Mouse (Mus musculus) R1 (cell line): ENCODE measurements at regions not wholly inside any gene's neighbourhood (a gene's known extent, or its start where the extent isn't known, plus 50 kb on each side); places are given as distances from the start of the nearest gene placed in this dataset.

ENCODE experiments used
- DNase-seq: peaks from one replicate; pipeline ENCODE4 v3.0.0-alpha.2; 2018; ENCODE audit warnings: low read depth, low spot score

DNA sequence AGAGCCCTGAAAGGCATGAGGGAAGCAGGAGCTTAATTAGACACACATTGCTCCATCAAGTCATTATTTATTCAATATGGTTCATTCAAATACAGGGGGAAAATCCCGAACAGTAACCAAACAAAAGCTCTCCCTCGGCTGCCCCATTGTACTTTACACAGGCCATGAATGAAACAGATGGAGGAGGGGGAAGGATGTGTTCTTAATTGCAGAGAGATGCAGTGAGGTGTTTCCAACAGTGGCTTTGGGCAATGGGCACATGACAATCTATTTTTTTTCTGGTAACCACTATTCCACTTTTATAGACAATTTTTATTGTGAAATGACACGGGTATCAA lies 578.6 kb upstream of the Gm26657 start:
- no peak for DNase-seq

DNA sequence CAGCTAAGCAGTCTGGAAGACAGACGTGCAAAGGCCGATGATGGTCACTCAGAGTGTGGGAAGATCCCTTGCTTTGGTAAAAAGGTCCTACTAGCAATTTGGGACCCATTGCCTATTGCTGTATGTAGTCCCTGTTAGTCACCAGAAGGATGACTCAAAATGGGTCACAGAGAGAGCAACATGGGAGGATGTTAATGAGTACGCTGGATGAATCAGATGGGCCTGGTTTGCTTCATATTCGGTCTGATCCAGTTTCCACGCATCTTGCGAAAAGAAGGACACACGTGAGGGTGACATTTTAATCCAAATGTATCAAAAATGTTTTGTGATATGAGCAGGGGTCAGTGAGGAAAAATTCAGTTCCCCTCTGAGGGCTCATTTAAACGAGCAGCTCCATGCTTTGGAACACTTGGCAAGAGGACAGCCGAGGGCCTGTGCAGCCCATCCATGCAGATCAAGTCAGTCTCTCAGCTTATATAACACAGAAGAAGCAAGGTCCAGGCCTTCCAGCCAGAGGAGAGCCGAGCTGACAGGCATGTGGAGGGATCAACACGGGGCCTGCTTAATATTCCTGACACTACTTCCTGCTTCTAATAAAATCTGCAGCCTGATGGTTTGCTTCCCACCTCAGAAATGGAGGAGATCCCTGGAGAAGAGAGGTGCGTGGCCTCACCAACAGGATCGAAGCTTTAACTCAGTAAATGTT lies 579.2 kb upstream of the Gm26657 start:
- DNase-seq, result no peak

DNA sequence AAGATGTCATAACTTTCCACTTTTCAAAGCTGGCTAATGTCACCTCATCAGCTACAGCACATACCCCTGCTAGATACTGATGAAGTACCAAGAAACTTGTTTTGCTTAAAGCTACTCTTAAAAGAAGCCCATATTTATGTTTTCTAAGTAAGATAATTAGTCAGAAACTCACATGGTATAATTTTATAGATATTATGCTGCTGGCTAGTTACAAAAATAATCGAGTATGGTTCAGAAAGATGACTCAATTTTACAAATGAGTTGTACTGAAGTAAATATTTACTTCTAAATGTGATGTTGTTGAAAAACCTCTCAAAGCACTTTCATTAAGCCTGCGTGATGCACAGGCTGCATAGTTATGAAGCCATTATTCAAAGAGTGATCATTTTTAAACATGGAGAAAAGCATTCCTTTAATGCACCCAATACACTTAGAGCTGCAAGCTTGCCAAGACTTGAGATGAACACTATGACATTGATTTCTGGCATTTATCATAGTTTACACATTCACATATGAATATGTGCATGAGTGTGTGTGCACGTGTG lies 582.3 kb upstream of the Gm26657 start:
- DNase-seq, result no peak

DNA sequence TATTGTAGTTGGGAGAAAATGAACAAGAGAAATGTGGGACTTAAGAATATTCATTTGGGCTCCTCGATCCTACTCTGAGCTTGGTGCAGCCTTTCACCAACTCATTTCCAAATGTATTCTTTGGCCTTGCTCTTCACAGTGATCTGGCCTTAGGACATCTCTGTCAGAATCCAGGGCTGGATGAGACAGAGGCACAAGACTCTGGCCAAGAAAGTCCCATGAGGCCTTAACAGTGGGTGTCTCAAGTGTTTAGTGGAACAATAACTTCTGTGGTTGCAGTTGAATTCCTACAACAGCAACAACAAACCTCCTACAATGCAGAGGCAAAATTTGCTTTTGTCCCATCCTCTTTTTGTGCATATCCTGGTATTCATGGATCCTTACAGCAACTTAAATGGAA lies 589.2 kb upstream of the Gm26657 start:
- DNase-seq, result peak; percentile 24

GRCm38 (mm10) chr4:56143827-56144226 lies 596.0 kb upstream of the Gm26657 start:
- DNase-seq, result no peak

- DNase-seq, result no peak
These were observed 603.0 kb upstream of the Gm26657 start for GRCm38 (mm10) chr4:56136837-56137236.

- DNase-seq, result no peak
These were observed 602.1 kb upstream of the Klf4 start for GRCm38 (mm10) chr4:56134350-56134749.

- no peak for DNase-seq
These were observed 595.6 kb upstream of the Klf4 start for GRCm38 (mm10) chr4:56127730-56128482.

DNA sequence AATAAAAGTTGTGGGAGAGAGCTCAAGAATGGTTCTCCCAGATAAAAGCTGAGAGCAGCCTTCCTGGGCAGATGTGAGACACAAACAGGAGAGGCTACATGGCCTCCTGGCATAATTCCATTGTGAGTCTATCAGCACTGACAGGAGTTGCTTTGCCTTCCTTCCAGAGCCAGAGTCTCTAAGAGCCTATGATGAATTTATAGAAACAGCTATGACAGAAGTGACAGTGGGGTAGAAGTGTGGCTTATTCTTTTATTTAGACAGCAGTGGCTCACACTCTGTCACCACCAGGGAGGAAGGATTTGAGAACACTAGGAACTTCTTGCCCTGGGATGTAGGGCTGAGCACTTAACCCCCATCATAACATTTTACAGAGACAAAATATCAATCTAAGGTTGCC lies 592.2 kb upstream of the Klf4 start:
- DNase-seq, result no peak

GRCm38 (mm10) chr4:56122198-56122597 lies 589.9 kb upstream of the Klf4 start:
- DNase-seq, result no peak

- DNase-seq, result no peak
These were observed 589.4 kb upstream of the Klf4 start for GRCm38 (mm10) chr4:56121664-56122063.

DNA sequence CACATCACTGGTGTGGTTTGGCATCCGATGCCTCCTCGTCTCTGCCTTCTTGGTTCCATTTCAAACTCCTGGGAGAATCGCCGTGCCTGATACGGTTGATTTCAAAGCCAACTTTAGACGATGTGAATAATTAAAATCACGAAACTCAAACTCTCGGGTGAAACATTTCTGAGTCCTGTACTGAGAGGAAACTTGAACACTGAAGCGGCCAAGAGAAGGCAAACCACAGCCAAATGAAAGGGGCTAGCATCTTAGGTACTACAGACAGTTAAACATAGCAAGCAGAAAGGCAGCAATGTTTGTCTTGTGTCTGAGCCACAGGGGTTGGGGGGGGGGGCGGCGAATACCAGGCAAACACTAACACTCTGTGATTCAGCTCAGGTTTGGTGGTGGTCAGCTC lies 588.1 kb upstream of the Klf4 start:
- no peak for DNase-seq

GRCm38 (mm10) chr4:56113701-56114196 lies 581.5 kb upstream of the Klf4 start:
- peak; percentile 17 for DNase-seq

GRCm38 (mm10) chr4:56112931-56113700 lies 580.9 kb upstream of the Klf4 start:
- DNase-seq, result peak; percentile 2

DNA sequence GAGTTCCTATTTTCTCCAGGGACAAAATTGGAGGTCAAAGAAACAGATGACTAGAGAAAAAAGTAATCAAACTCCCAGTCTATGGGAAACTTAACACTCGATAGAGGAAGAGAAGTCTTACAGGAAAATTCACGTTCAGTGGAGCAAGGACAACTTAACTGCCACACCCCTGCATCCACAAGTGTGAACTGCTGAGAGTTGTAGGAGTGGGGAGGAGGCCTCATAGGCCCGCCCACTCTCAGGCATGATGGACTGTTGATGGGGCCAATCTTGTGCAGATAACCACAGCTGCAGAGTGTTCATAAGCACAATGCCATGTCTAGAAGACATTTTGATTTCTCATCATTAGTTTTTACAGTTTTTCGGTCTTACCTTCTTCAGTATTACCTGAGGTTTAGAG lies 574.7 kb upstream of the Klf4 start:
- peak; percentile 6 for DNase-seq

DNA sequence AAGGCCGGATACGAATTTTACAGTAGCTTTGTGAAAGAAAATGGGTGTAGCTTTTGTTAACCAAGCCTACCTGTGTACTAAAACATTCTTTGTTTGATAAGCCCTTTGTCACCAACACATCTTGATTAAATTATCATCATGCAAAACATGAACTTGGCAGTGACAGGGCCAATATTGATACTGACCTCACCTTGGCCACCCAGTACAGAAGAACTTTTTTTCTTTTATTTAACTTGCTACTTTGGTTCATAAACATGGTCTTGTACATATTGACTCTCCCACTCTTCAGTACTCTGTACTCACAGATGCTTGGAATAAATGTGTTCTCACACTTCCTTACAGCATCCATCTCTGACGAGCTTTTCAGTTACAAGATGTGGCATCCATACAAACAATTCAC lies 570.0 kb upstream of the Klf4 start:
- DNase-seq, result no peak

- no peak for DNase-seq
These were observed 558.5 kb upstream of the Klf4 start for GRCm38 (mm10) chr4:56090796-56091195.

DNA sequence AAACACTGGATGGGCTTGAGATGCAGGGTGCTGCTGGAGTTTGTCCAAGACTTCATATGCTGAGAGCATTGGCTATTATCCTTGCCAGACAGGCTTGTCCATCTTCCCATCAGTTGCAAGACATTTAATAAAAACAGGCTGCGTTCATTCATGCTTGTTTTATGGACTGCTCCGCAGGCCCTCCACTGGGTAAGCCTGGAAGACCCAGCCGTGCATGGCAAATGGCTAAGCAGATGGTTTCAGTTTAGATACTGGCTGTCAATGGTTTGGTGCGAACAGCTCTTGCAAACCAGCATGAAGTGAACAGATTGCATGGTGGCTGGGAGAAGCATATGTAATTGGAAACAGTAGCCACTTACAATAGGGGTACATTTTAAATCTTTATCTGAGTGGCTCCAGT lies 556.4 kb upstream of the Klf4 start:
- no peak for DNase-seq

DNA sequence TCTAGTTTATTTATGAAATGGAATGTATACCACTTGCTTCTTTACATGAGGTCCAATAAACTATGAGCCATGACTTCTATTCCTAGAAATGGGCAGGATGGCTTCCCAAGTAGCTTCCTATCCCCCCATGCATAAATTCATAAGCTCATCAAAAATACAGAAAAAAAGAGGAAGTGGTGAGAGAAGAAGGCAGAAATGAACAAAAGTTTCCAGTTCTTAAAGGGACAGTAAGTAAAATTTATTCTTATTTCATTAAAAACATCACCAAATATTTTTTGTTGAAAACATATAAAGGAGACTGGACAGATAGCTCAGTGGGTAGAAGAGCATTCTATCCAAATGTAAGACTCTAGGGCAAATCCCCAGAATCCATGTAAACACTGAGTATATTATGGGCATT lies 554.0 kb upstream of the Klf4 start:
- DNase-seq, result no peak

DNA sequence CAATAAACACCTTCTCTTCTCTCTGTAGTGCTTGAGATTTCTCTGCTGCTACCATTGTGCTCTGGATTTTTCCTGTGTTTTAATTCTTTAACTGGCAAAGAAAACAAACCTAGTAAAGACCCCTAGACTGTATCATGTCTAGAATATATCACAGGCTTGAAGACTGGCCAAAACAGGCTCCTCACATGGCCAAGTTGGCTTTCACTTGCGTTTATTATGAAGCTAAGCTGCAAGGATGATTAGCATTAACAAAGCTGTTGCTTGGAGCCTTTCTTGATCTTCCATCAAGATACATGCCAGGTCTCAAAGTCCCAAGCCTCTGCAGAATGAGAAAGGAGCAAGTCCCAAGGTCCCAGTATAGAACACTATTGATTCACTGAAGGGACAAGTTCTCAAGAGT lies 551.9 kb upstream of the Klf4 start:
- DNase-seq, result no peak

DNA sequence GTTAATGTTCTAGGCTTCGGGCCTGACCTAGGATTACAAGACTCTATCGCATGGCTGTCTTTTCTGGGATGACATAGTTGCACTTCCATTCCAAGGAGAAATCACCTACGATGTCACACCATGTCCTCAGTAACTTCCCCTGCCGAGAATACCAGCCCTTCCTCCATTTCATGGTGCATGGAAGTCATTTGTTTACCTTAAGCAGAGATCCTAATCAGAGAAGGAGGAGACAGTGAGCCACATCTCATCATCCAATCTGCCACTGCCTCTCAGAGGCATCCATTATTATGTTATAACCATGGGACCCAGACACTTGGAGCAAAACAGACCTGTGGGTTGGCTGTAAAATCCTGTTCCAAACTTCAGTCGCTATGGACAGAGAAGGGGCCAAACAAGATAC lies 550.1 kb upstream of the Klf4 start:
- no peak for DNase-seq

DNA sequence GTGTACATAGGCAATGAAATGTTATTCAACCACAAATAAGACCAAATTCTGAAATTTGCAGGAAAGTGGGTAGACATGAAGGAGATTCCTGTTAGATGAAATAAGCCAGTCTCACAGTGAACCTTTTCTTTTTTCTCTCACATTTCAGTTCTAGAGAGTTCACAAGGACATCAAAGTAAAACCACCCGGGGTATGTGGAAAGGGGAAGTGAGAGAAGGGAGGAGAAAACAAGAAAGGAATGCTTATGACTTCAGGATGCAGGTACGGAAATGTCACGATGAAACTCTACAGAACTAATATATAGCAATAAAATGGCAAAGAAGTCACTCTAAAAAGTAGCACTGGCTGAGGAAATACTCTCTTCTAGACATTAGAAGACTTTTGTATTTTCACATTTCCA lies 548.7 kb upstream of the Klf4 start:
- DNase-seq, result no peak
